8 mouse cellular contexts compared by ENCODE assay signal in the genomic region with DNA sequence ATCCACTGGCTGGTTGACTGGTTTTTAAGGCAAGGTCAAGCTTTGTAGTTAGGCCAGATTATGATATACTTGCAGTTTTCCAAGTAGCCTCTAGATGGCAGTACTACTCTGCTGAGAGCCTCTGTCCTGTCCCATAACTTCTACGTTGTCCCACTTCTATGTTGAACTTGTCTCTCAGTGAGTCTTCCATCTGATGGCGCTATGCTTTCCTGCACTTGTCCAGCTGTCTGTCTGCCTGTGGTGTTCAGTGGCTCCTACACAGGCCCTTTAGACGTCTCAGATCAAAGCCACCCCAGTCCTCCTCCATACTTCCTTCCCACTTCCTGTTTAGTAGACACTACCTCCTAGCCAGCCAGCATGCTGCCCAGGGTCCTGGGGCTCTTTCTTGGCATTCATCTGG. TPM values are rescaled to one million over a fixed set of nuclear protein-coding genes. Genes with fewer than 3 reads are reported as not detected.
DNase-seq lines count a peak whose midpoint lies in the region; ATAC-seq and TF ChIP-seq lines count a peak whose summit lies in the region.

No protein-coding gene starts in this region.

- TF ChIP-seq POLR2A in spleen, adult 2 months (IDR thresholded peaks at IDR 0.05; ENCODE audit: low read depth, low read length), result no peak

- H3K9me3 ChIP-seq in forebrain, embryonic 14.5 days (replicated peaks; ENCODE audit: control insufficient read depth, low read length), result no peaks in the 10 kb centered on the region
- H3K9me3 ChIP-seq in stomach, postnatal 0 days (ENCODE audit: control insufficient read depth, low read length), result no peaks in the 10 kb centered on the region

- DNase-seq in adrenal gland, adult 2 months, result peak; percentile 44
- DNase-seq in adrenal gland, postnatal 25 days, result no peak
- peak in 1 of 2 experiments; percentile 27 for DNase-seq in spleen, adult 2 months (ENCODE audit: low read depth in 1 of 2, low spot score in 2 of 2)
- DNase-seq in spleen, postnatal 36 days (ENCODE audit: low spot score in 2 of 2), result no peak
- peak; percentile 73 for DNase-seq in forebrain, embryonic 14.5 days (ENCODE audit: low spot score)
- DNase-seq in kidney, adult 9 months, result peak; percentile 72
- peak; percentile 64 for DNase-seq in lung, postnatal 25 days (ENCODE audit: low spot score)
- no peak for DNase-seq in stomach, postnatal 0 days (ENCODE audit: low spot score)

- no peak for TF ChIP-seq EP300 in stomach, postnatal 0 days (optimal IDR thresholded peaks at IDR 0.05)

- peak; percentile 46; the same call in 1 of the 2 replicates for ATAC-seq in forebrain, embryonic 14.5 days
- ATAC-seq in stomach, postnatal 0 days (ENCODE audit: low FRiP score, low TSS enrichment), result peak; percentile 66

- peaks cover 5% of the 10 kb centered on the region for H3K36me3 ChIP-seq in spleen, adult 2 months (ENCODE audit: control insufficient read depth, insufficient read depth, low read length)
- H3K36me3 ChIP-seq in forebrain, embryonic 14.5 days (ENCODE audit: control insufficient read depth, insufficient read depth, low read length), result peaks cover 26% of the 10 kb centered on the region
- H3K36me3 ChIP-seq in stomach, postnatal 0 days (ENCODE audit: control insufficient read depth, insufficient read depth, low read length), result 0 out of 2 replicates have a peak, but pooled peaks cover 3% of the 10 kb centered on the region

- no peak overlapping the region for H3K4me2 ChIP-seq in forebrain, embryonic 14.5 days (ENCODE audit: low read length)
- H3K4me2 ChIP-seq in stomach, postnatal 0 days (replicated peaks; ENCODE audit: low read depth), result no peak overlapping the region

- WGBS in spleen, adult 2 months, result 4% methylated on average over 3 of the region's 3 CpGs
- 44% methylated on average over 3 of the region's 3 CpGs for WGBS in forebrain, embryonic 14.5 days
- 24% methylated on average over 3 of the region's 3 CpGs for WGBS in stomach, postnatal 0 days

- H3K27me3 ChIP-seq in spleen, adult 2 months (ENCODE audit: control insufficient read depth, insufficient read depth, low read length), result no peaks in the 10 kb centered on the region
- H3K27me3 ChIP-seq in forebrain, embryonic 14.5 days (replicated peaks; ENCODE audit: control insufficient read depth, insufficient read depth, low read length), result no peaks in the 10 kb centered on the region
- H3K27me3 ChIP-seq in stomach, postnatal 0 days (ENCODE audit: control insufficient read depth, insufficient read depth, low read length), result no peaks in the 10 kb centered on the region

- H3K4me3 ChIP-seq in spleen, adult 2 months (ENCODE audit: extremely low read depth, insufficient read depth, insufficient read length), result no peak overlapping the region
- H3K4me3 ChIP-seq in forebrain, embryonic 14.5 days (ENCODE audit: low read depth, low read length), result no peak overlapping the region
- H3K4me3 ChIP-seq in stomach, postnatal 0 days (ENCODE audit: low read depth, low read length), result no peak overlapping the region

- H3K27ac ChIP-seq in spleen, adult 2 months (ENCODE audit: insufficient read depth, low read length), result no peak overlapping the region
- no peak overlapping the region for H3K27ac ChIP-seq in forebrain, embryonic 14.5 days (ENCODE audit: low read depth, low read length)
- no peak overlapping the region for H3K27ac ChIP-seq in stomach, postnatal 0 days (replicated peaks)

- H3K4me1 ChIP-seq in spleen, adult 2 months (ENCODE audit: control insufficient read depth, insufficient read depth, insufficient read length), result peaks cover 5% of the 10 kb centered on the region; the same call in 1 of the 2 replicates
- H3K4me1 ChIP-seq in forebrain, embryonic 14.5 days (ENCODE audit: control insufficient read depth, insufficient read depth, low read length), result no peaks in the 10 kb centered on the region
- H3K4me1 ChIP-seq in stomach, postnatal 0 days (replicated peaks; ENCODE audit: control insufficient read depth, insufficient read depth), result no peaks in the 10 kb centered on the region

- peak; percentile 24; the same call in 1 of the 2 replicates for TF ChIP-seq CTCF in spleen, adult 2 months (IDR thresholded peaks at IDR 0.05; ENCODE audit: extremely low read depth, insufficient read depth, insufficient read length, insufficient replicate concordance)
- peak; percentile 88 for TF ChIP-seq CTCF in stomach, postnatal 0 days (IDR thresholded peaks at IDR 0.05; ENCODE audit: low read depth)

- no peak overlapping the region for H3K9ac ChIP-seq in forebrain, embryonic 14.5 days (ENCODE audit: low read length)
- no peak overlapping the region for H3K9ac ChIP-seq in stomach, postnatal 0 days (ENCODE audit: low read length)

RNA-seq across cellular contexts. Expression of a gene that starts 17.6 kb away (rescaled TPM):
- total RNA-seq in adrenal gland, adult 2 months (2021), result not detected
- polyA plus RNA-seq in adrenal gland, adult 2 months (2012; rRNA removed), result not detected in 2 replicates
- not detected in 2 replicates for total RNA-seq in adrenal gland, postnatal 25 days (2021)
- 0.04 and 0.28 TPM in 2 replicates for polyA plus RNA-seq in spleen, adult 2 months (2012; rRNA removed)
- polyA plus RNA-seq in forebrain, embryonic 14.5 days (2014; fragmentation: Nextera tagmentation; extraction: Ambion mirVana), result not detected in 2 replicates
- polyA plus RNA-seq in stomach, postnatal 0 days (2015; fragmentation: Nextera tagmentation; extraction: Ambion mirVana), result not detected in 2 replicates

RNA-seq across cellular contexts. Expression of a gene that starts 37.3 kb away (rescaled TPM):
- under 1 TPM in 1 of 2 experiments, not detected in 1; 0.21 TPM for total RNA-seq in adrenal gland, adult 2 months (2021)
- polyA plus RNA-seq in adrenal gland, adult 2 months (2012; rRNA removed), result 0.17 and 0.18 TPM in 2 replicates
- not detected in 2 replicates for total RNA-seq in adrenal gland, postnatal 25 days (2021)
- 0.41 and 0.95 TPM in 2 replicates for polyA plus RNA-seq in spleen, adult 2 months (2012; rRNA removed)
- 0.09 TPM in 1 of 2 replicates, not detected in the other for polyA plus RNA-seq in forebrain, embryonic 14.5 days (2014; fragmentation: Nextera tagmentation; extraction: Ambion mirVana)
- polyA plus RNA-seq in stomach, postnatal 0 days (2015; fragmentation: Nextera tagmentation; extraction: Ambion mirVana), result 0.67 and 0.97 TPM in 2 replicates

RNA-seq across cellular contexts. Expression of a gene that starts 43.6 kb away (rescaled TPM):
- total RNA-seq in adrenal gland, adult 2 months (2021), result 100 to 1,000 TPM in 1 of 2 experiments, 10 to 100 TPM in 1; 98.9 to 110 TPM
- polyA plus RNA-seq in adrenal gland, adult 2 months (2012; rRNA removed), result 270 and 277 TPM in 2 replicates
- 97.7 and 112 TPM in 2 replicates for total RNA-seq in adrenal gland, postnatal 25 days (2021)
- 137 and 201 TPM in 2 replicates for polyA plus RNA-seq in spleen, adult 2 months (2012; rRNA removed)
- polyA plus RNA-seq in forebrain, embryonic 14.5 days (2014; fragmentation: Nextera tagmentation; extraction: Ambion mirVana), result 35.6 and 36.3 TPM in 2 replicates
- 14.6 and 15.7 TPM in 2 replicates for polyA plus RNA-seq in stomach, postnatal 0 days (2015; fragmentation: Nextera tagmentation; extraction: Ambion mirVana)

Comparison
In these comparisons a context has a peak if more than half of its experiments do, and no peak if none do; other contexts are left out.
1. DNase-seq: peak in adrenal gland, adult 2 months (single experiment), forebrain, embryonic 14.5 days (single experiment), kidney, adult 9 months (single experiment) and lung, postnatal 25 days (single experiment); none in adrenal gland, postnatal 25 days (single experiment), spleen, postnatal 36 days (0 of 2) and stomach, postnatal 0 days (single experiment).